Mouse (Mus musculus) small intestine, adult 2 months (tissue): ENCODE results near the gene Tbc1d30. TPM values are rescaled to one million over a fixed set of nuclear protein-coding genes. Genes with fewer than 3 reads are reported as not detected.

Source experiments
- H3K27ac ChIP-seq: fragments of 200-500 bp; 2 replicates; pipeline ENCODE4 v1.5.1; 2012; ENCODE audit warnings: low read depth, low read length, control low read depth, inconsistent platforms; ENCODE audit not compliant: insufficient read depth
- H3K27me3 ChIP-seq: fragments of 200-500 bp; 2 replicates; pipeline ENCODE4 v1.6.1; 2012; ENCODE audit warnings: mild to moderate bottlenecking, moderate library complexity, low read length, inconsistent platforms; ENCODE audit not compliant: control insufficient read depth, insufficient read depth
- H3K36me3 ChIP-seq: fragments of 200-500 bp; 2 replicates; pipeline ENCODE4 v1.6.1; 2012; ENCODE audit warnings: mild to moderate bottlenecking, low read length, control low read depth, inconsistent platforms; ENCODE audit not compliant: control insufficient read depth, insufficient read depth
- H3K4me1 ChIP-seq: fragments of 200-500 bp; 2 replicates; pipeline ENCODE4 v1.6.1; 2012; ENCODE audit warnings: low read length, inconsistent platforms, mixed read lengths; ENCODE audit not compliant: control insufficient read depth, insufficient read depth, insufficient read length
- H3K4me3 ChIP-seq: fragments of 200-500 bp; 2 replicates; pipeline ENCODE4 v1.5.1; 2012; ENCODE audit warnings: low read depth, mild to moderate bottlenecking, control low read depth, inconsistent platforms, low read length, moderate library complexity
- CTCF ChIP-seq: fragments of 200-500 bp; IDR thresholded peaks from 2 replicates; pipeline ENCODE4 v1.5.1; 2012; ENCODE audit warnings: low read depth, mild to moderate bottlenecking, control low read depth, inconsistent platforms, low read length, moderate library complexity, mixed read lengths; ENCODE audit not compliant: insufficient replicate concordance, insufficient read length; ENCODE audit errors: extremely low read depth
- POLR2A ChIP-seq: fragments of 200-500 bp; IDR thresholded peaks from 2 replicates; pipeline ENCODE4 v1.6.1; 2012; ENCODE audit warnings: low read depth, mild to moderate bottlenecking, control low read depth, inconsistent platforms, low read length, moderate library complexity
- WGBS: fragments of 180-500 bp; shearing (Covaris S2); methylation state at CpG from one replicate; pipeline ENCODE4 v1.1.7; 2018; 5-methylcytosine and 5-hydroxymethylcytosine counted together
- polyA plus RNA-seq: library from polyadenylated mRNA; depleted of rRNA; stranded (reverse); fragments of >200 nt; gene quantifications from 2 replicates; pipeline ENCODE4 v1.2.3, GENCODE M21; 2012

Tbc1d30 gene
- polyA plus RNA-seq, 1 experiment: 5.5 TPM

DNA sequence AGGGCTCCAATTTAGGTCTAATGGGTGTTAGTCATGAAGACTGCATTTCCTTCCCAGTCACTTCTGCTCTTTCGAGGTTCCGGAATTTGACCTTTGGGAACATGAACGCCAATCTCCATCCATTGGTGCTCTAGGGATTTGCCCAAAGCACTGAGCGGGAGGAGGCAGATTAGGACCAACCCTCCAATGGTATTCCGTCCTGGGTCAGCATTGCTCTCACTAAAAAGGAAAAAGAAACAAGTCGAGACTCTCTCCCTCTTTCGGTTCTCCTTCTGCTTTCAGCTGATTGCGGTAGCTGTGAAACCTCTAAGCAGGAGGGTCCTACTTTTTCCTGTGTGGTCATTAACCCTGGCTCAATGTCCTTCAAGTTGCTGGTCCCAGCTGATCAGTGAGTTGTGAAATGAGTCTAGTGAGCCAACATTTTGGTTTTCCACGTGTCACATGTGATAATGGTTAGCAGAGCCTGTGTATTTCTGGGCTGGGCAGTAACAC is 14.7 kb upstream of the Tbc1d30 start:
- H3K4me3 ChIP-seq: peak overlapping the region; percentile 87
- peak overlapping the region; percentile 75 for H3K27ac ChIP-seq
- 7% methylated on average over 9 of the region's 9 CpGs for WGBS
- no peaks in the 10 kb centered on the region for H3K27me3 ChIP-seq
- H3K4me1 ChIP-seq: peaks cover 6% of the 10 kb centered on the region
- TF ChIP-seq CTCF (no peak), POLR2A (no peak)
- peaks cover 2% of the 10 kb centered on the region; the same call in 1 of the 2 replicates for H3K36me3 ChIP-seq

DNA sequence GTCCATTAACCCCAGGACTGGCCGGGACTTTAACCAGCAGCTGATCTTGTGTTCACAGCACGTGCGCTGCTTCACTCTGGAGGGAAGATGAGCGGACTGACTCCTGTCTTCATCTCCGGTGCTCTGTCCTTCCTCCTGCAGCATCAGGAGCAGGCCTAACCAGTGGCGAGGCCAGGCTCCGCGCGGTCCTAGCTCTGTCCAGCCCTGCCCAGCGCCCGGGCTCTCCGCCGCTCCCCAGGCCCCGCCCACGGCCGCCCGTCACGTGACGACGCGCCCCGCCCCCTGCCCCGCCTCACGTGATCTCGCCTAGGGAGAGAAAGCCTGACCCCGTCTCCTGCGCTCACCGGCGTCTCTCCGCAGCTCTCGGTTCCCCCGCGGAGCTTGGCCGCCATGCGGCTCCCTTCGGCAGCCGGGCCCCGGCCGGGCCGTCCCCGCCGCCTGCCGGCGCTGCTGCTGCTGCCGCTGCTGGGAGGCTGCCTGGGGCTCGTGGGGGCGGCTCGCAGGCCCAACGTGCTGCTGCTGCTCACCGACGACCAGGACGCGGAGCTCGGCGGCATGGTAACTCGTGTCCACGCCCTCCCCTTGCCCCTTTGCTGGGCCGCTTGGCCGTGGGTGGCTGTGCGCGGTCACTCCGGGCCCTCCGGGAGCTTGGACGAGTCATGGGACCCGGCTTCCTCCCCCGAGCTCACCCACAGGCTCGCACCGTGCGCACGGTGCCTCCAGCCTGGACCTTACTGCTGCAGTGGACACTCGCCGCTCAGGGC is 13.9 kb upstream of the Tbc1d30 start, which contains the start of gene Gns:
Gns (plus strand) TSS at position 290 of the 764 bp plus-strand sequence.
- Histone ChIP-seq H3K4me1 (peaks cover 6% of the 10 kb centered on the region), H3K27ac (peak within 1 kb of the TSS; percentile 75), H3K27me3 (no peaks in the 10 kb centered on the region), H3K36me3 (peaks cover 2% of the 10 kb centered on the region; the same call in 1 of the 2 replicates), H3K4me3 (peak within 1 kb of the TSS; percentile 87)
- under 1% methylated on average over 72 of the region's 72 CpGs for WGBS
- TF ChIP-seq POLR2A (peak; percentile 56; the same call in 1 of the 2 replicates), CTCF (no peak)

GRCm38 (mm10) chr10:121364306-121364705 is 13.2 kb upstream of the Tbc1d30 start:
- TF ChIP-seq CTCF (no peak), POLR2A (no peak)

DNA sequence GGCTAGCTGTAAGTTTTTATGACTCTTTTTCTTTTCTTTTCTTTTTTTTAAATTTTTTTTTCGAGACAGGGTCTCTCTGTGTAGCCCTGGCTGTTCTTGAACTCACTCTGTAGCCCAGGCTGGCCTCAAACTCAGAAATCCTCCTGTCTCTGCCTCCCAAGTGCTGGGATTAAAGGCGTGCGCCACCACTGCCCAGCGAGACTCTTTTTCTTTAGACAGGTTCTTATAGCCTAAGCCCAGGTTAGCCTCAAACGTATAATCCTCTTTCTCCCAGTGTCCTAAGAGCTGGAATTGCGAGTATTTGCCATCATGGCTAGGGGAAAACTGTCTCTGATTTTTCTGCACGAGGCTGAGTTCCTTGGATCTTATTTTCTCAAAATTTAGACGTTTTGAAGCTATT is 12.1 kb upstream of the Tbc1d30 start:
- no peak overlapping the region for H3K4me3 ChIP-seq
- no peaks in the 10 kb centered on the region for H3K27me3 ChIP-seq
- H3K27ac ChIP-seq: no peak overlapping the region
- TF ChIP-seq CTCF (no peak), POLR2A (no peak)
- 85% methylated on average over 8 of the region's 8 CpGs for WGBS
- peaks cover 6% of the 10 kb centered on the region for H3K4me1 ChIP-seq
- no peaks in the 10 kb centered on the region; the same call in 1 of the 2 replicates for H3K36me3 ChIP-seq

More at GRCm38 (mm10) chr10:121364306-121364705, 13.2 kb upstream of the Tbc1d30 start:
- Histone ChIP-seq H3K4me1 (peaks cover 6% of the 10 kb centered on the region), H3K36me3 (no peaks in the 10 kb centered on the region; the same call in 1 of the 2 replicates), H3K4me3 (peak overlapping the region; percentile 87), H3K27me3 (no peaks in the 10 kb centered on the region), H3K27ac (peak overlapping the region; percentile 21; the same call in 1 of the 2 replicates)
- 13% methylated on average over 15 of the region's 15 CpGs for WGBS

GRCm38 (mm10) chr10:121360358-121360757 is 9.3 kb upstream of the Tbc1d30 start:
- Histone ChIP-seq H3K4me3 (no peak overlapping the region), H3K4me1 (peaks cover 4% of the 10 kb centered on the region), H3K27ac (no peak overlapping the region), H3K36me3 (no peaks in the 10 kb centered on the region), H3K27me3 (no peaks in the 10 kb centered on the region)
- WGBS: 95% methylated on average over 2 of the region's 2 CpGs
- TF ChIP-seq POLR2A (no peak), CTCF (no peak)

- TF ChIP-seq POLR2A (no peak), CTCF (no peak)
- Histone ChIP-seq H3K4me3 (peak overlapping the region; percentile 77; the same call in 1 of the 2 replicates), H3K27me3 (no peaks in the 10 kb centered on the region; the same call in 1 of the 2 replicates), H3K36me3 (no peaks in the 10 kb centered on the region), H3K4me1 (no peaks in the 10 kb centered on the region; the same call in 1 of the 2 replicates), H3K27ac (0 out of 2 replicates have a peak overlapping the region, but pooled peaks have one; percentile 19)
- 25% methylated on average over 15 of the region's 15 CpGs for WGBS
Measured at GRCm38 (mm10) chr10:121351692-121352290, 713 bp upstream of the Tbc1d30 start.
